Mouse (Mus musculus): Measurements from ENCODE around the gene Dnajb14. TPM values are rescaled to one million over a fixed set of nuclear protein-coding genes. Genes with fewer than 3 reads are reported as not detected.
"Not testable (repeated sequence)": the region's sequence is repeated elsewhere in the genome, so short reads cannot be mapped to it uniquely, and the experiment has no call there.

Gene Dnajb14
- polyA plus RNA-seq, 3 experiments from 2014 or later = 4.5 to 6.1 (median 5.6) TPM

DNA sequence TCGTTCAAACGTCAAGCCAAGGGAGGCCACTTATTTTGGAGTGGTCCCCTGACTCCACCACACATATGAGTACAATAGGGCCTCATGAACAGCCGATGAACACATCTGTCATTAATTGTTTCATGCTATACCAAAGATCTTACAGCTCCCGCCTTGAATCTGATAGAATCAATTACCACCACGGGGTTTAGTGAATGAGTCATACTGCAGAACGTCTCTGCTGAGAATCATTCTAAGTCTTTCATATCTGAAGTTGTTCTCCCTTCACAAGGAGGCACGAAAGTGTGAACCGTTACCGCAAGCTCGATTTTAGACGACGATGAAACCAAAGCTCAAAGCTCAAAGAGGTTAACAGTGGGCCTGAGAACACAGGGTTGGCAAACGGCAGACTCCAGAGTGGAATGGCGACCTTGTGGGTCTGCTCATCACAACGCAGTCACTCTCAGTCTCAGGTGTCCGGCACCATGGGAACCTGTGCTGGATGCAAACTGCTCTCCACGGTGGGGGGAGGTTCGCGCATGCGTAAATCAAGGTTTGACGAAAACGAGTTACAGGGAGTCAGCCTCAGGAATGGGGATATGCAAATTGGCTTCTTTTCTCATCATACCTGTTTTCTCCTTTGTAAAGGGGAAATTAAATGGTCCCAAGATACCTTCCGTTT, 86.9 kb downstream of the Dnajb14 start:
- ATAC-seq = peak; percentile 60

DNA sequence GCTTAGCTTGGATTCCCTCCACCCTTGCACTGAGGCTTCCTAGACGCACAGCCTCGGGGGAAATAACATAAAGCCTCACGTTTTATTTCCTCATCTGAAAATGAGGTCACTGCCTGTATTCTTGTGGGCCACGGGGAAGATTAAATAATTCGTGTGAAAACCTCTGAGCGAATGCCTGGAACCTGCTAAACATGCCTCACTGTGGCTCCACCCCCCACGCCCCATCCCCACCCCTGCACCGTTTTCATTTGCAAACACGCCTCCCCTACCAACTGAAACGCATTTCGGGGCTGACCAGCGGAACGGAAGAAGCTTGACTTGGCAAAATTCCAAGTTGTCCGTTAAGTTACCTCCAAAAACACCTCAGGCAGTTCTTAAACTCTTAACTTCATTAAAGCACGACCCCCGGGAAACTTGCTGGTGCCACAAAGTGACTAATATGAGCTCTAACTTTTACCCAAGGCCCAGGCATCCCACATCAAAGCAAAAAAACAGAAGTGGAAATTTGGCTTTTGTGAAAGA, 88.1 kb downstream of the Dnajb14 start:
- peak; percentile 9 for ATAC-seq

GRCm38 (mm10) chr3:137957864-137958263, 90.4 kb downstream of the Dnajb14 start:
- ATAC-seq = no peak

- no peak for ATAC-seq
These were observed 90.9 kb downstream of the Dnajb14 start for GRCm38 (mm10) chr3:137958352-137958751.

DNA sequence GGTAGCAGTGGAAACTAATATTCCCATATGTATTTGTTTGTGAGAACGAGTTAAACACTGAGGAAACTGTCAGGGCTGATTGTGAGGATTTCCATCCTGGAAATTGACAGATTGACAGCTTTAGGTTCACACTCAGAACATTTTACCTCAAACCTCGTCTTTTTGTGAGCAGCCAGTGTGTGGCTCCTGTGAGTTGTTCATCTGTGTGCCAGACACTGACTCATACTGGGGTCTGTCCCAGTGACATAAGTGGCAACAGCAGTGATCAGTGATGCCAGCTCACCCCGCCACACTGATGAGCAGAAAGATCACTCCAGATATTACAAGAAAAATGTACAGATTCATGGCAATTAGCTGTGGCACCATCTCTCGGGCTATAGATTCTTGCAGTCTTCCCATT, 92.0 kb downstream of the Dnajb14 start:
- ATAC-seq = no peak

GRCm38 (mm10) chr3:137961736-137962385, 94.4 kb downstream of the Dnajb14 start:
- no peak for ATAC-seq

DNA sequence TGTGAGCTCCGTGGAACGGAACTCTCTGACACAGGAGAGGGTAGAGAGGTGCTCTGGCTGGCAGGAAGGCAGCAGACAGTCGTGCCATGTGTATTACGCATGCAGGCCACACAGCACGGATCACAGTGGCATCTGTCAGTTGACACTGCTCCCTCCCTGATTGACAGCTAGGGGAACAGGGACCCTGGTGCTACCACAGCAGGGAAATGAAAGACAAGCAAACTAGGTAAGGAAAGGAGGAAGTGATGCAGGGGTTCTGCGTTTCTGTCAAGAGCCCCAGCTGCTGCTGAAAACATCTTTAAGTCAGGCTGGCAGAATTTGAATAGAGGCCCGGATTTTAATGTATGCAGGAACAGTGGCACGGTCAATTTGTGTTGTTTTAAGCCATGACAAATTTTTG, 96.0 kb downstream of the Dnajb14 start:
- ATAC-seq = no peak

- ATAC-seq = not testable (repeated sequence)
These were observed 96.5 kb downstream of the Dnajb14 start for GRCm38 (mm10) chr3:137964014-137964413.

Other genes with a start within 250 kb of the Dnajb14 start
- under 1 TPM in 1 of 3 experiments, not detected in 2; 0.13 TPM for gene Ddit4l, start 246.1 kb upstream of the Dnajb14 start, polyA plus RNA-seq (2017; shearing (Covaris generic))
- gene Gm21962, start 196.2 kb upstream of the Dnajb14 start, polyA plus RNA-seq (2017; shearing (Covaris generic)) = not detected
- 1,000 to 10,000 TPM; 1,209 to 2,935 (median 1,492) TPM for gene H2afz, start 3.2 kb upstream of the Dnajb14 start, polyA plus RNA-seq (2017; shearing (Covaris generic))
- gene Lamtor3, start 50.8 kb downstream of the Dnajb14 start, polyA plus RNA-seq (2017; shearing (Covaris generic)) = 100 to 1,000 TPM in 1 of 3 experiments, 10 to 100 TPM in 2; 65.0 to 110 (median 74.0) TPM
- 10 to 100 TPM; 74.8 to 86.0 (median 84.5) TPM for gene Dapp1, start 113.9 kb downstream of the Dnajb14 start, polyA plus RNA-seq (2017; shearing (Covaris generic))
- gene 1110002E22Rik, start 197.4 kb downstream of the Dnajb14 start, polyA plus RNA-seq (2017; shearing (Covaris generic)) = not detected
- gene Gm5105, start 199.7 kb downstream of the Dnajb14 start, polyA plus RNA-seq (2017; shearing (Covaris generic)) = not detected